ENCODE assay signal across 8 mouse cellular contexts in genomic region chr13:58808381-58808821, GRCm38 (mm10). TPM values are rescaled to one million over a fixed set of nuclear protein-coding genes. Genes with fewer than 3 reads are reported as not detected.
DNase-seq lines count a peak whose midpoint lies in the region; ATAC-seq lines count a peak whose summit lies in the region.

No protein-coding gene starts in this region.

- peaks cover 7% of the 10 kb centered on the region; the same call in 1 of the 2 replicates for H3K27me3 ChIP-seq in forebrain, embryonic 15.5 days
- H3K27me3 ChIP-seq in hindbrain, embryonic 12.5 days, result peaks cover 16% of the 10 kb centered on the region
- H3K27me3 ChIP-seq in midbrain, embryonic 16.5 days (ENCODE audit: control insufficient read depth, insufficient read depth, low read depth, low read length), result no peaks in the 10 kb centered on the region

- WGBS in forebrain, embryonic 15.5 days, result 0% methylated on average over 32 of the region's 32 CpGs
- 0% methylated on average over 30 of the region's 32 CpGs for WGBS in hindbrain, embryonic 12.5 days
- under 1% methylated on average over 25 of the region's 32 CpGs for WGBS in midbrain, embryonic 16.5 days

- H3K4me2 ChIP-seq in forebrain, embryonic 15.5 days (replicated peaks), result peak overlapping the region; percentile 89
- H3K4me2 ChIP-seq in hindbrain, embryonic 12.5 days (replicated peaks), result peak overlapping the region; percentile 95
- H3K4me2 ChIP-seq in midbrain, embryonic 16.5 days (ENCODE audit: low read length), result peak overlapping the region; percentile 91

- peak overlapping the region; percentile 97 for H3K27ac ChIP-seq in forebrain, embryonic 15.5 days (replicated peaks)
- H3K27ac ChIP-seq in hindbrain, embryonic 12.5 days, result peak overlapping the region; percentile 89
- H3K27ac ChIP-seq in midbrain, embryonic 16.5 days (ENCODE audit: low read length), result peak overlapping the region; percentile 97

- peak; percentile 6 to 22 for DNase-seq in adrenal gland, adult 18-20 months (ENCODE audit: low spot score in 2 of 2)
- peak; percentile 84 for DNase-seq in cerebellum, adult 11-12 months
- DNase-seq in left cerebral cortex, postnatal 25 days (ENCODE audit: low spot score in 2 of 2), result peak; percentile 65 to 71
- no peak for DNase-seq in spleen, adult 18-20 months
- no peak for DNase-seq in spleen, postnatal 14 days (ENCODE audit: low spot score in 2 of 2)

- intact Hi-C loops in left cerebral cortex, postnatal 25 days (cut with DNase I), result loop anchor here (2.0 to 10.0 kb wide), 9 partner anchors 129 to 676 kb away; no protein-coding TSS in a partner anchor

- H3K9ac ChIP-seq in forebrain, embryonic 15.5 days (replicated peaks), result peak overlapping the region; percentile 96
- H3K9ac ChIP-seq in hindbrain, embryonic 12.5 days, result peak overlapping the region; percentile 90
- H3K9ac ChIP-seq in midbrain, embryonic 16.5 days (ENCODE audit: low read depth, low read length), result peak overlapping the region; percentile 97

- peak overlapping the region; percentile 87 for H3K4me3 ChIP-seq in forebrain, embryonic 15.5 days
- H3K4me3 ChIP-seq in hindbrain, embryonic 12.5 days, result peak overlapping the region; percentile 77
- H3K4me3 ChIP-seq in midbrain, embryonic 16.5 days (ENCODE audit: low read depth, low read length), result peak overlapping the region; percentile 84

- peak; percentile 42 for ATAC-seq in forebrain, embryonic 15.5 days (replicated peaks)
- ATAC-seq in hindbrain, embryonic 12.5 days (ENCODE audit: low FRiP score), result peak; percentile 33
- ATAC-seq in midbrain, embryonic 16.5 days, result peak; percentile 21

- no peaks in the 10 kb centered on the region for H3K36me3 ChIP-seq in forebrain, embryonic 15.5 days
- H3K36me3 ChIP-seq in hindbrain, embryonic 12.5 days, result no peaks in the 10 kb centered on the region
- H3K36me3 ChIP-seq in midbrain, embryonic 16.5 days (ENCODE audit: control insufficient read depth, insufficient read depth, low read length), result no peaks in the 10 kb centered on the region

- H3K9me3 ChIP-seq in forebrain, embryonic 15.5 days, result no peaks in the 10 kb centered on the region
- H3K9me3 ChIP-seq in hindbrain, embryonic 12.5 days (replicated peaks), result no peaks in the 10 kb centered on the region
- no peaks in the 10 kb centered on the region for H3K9me3 ChIP-seq in midbrain, embryonic 16.5 days (replicated peaks; ENCODE audit: control insufficient read depth, low read length, poor library complexity, severe bottlenecking)

- peaks cover 46% of the 10 kb centered on the region for H3K4me1 ChIP-seq in forebrain, embryonic 15.5 days
- peaks cover 37% of the 10 kb centered on the region for H3K4me1 ChIP-seq in hindbrain, embryonic 12.5 days
- H3K4me1 ChIP-seq in midbrain, embryonic 16.5 days (ENCODE audit: control insufficient read depth, insufficient read depth, low read length), result peaks cover 36% of the 10 kb centered on the region

RNA-seq across cellular contexts. Expression of gene Ntrk2, which starts 2.0 kb away (rescaled TPM):
- total RNA-seq in adrenal gland, adult 18-20 months (2021), result 10 to 100 TPM; 26.2 to 56.1 TPM
- 87.4 and 97.0 TPM in 2 replicates for polyA plus RNA-seq in forebrain, embryonic 15.5 days (2015; fragmentation: Nextera tagmentation; extraction: Ambion mirVana)
- 65.4 and 71.2 TPM in 2 replicates for polyA plus RNA-seq in hindbrain, embryonic 12.5 days (2016; fragmentation: Nextera tagmentation; extraction: Ambion mirVana)
- 100 to 1,000 TPM; 415 to 419 TPM for total RNA-seq in left cerebral cortex, postnatal 25 days (2021)
- 118 and 137 TPM in 2 replicates for polyA plus RNA-seq in midbrain, embryonic 16.5 days (2015; fragmentation: Nextera tagmentation; extraction: Ambion mirVana)

Comparison
In these comparisons a context has a peak if more than half of its experiments do, and no peak if none do; other contexts are left out.
1. DNase-seq: peak in adrenal gland, adult 18-20 months (2 of 2), cerebellum, adult 11-12 months (single experiment) and left cerebral cortex, postnatal 25 days (2 of 2); none in spleen, adult 18-20 months (0 of 2) and spleen, postnatal 14 days (0 of 2).
2. Peak in every context shown above with its lines, with median percentiles within 50 percentile points of each other: ATAC-seq, H3K27ac ChIP-seq, H3K4me2 ChIP-seq, H3K4me3 ChIP-seq and H3K9ac ChIP-seq.